Mouse (Mus musculus) right cerebral cortex, adult 2 months (tissue): ENCODE results near the gene Cux1.
A peak's percentile ranks its signal among the peaks of the same experiment; 100 is the strongest.

ENCODE experiments used
- DNase-seq, 2 experiments: peaks; one replicate each; pipeline ENCODE4 v3.0.0; 2021 to 2022; ENCODE audit warnings: low spot score in 2 of 2

Gene Cux1

DNA sequence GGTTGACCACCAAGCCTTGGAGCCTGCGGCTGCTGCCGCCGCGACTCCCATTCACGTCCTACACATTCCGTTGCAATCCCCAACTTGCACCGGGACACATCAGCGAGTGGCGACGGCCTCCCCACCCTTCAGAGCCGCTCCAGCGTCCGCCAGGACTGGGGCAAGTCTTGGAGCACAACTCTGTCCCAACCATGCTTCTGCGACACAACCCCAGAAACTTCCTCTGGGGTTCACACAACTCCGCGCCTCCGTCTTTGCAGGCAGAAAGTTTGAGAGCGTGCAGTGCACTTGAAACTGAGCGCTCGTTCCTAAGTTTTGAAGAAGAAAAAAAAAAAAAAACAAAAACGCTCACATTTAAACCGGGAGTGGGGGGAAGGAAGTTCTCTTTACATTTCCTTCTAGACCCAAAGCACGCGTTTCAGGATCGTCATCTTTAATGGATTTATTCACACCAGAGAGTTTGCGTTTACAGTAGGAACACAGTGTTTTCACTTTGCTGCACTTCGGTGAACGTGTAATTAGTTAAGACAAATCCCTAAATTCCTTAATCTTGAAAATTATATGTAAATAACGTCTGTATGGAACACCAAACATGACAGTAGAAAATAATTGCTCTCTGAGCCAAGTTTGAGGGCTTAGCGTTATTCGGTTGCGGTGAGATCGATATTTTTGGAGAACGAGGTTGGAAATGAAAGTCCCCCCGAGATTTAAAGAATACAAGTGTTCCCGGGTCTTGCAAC lies 906 bp upstream of the Cux1 start:
- peak; percentile 17 to 40 for DNase-seq

DNA sequence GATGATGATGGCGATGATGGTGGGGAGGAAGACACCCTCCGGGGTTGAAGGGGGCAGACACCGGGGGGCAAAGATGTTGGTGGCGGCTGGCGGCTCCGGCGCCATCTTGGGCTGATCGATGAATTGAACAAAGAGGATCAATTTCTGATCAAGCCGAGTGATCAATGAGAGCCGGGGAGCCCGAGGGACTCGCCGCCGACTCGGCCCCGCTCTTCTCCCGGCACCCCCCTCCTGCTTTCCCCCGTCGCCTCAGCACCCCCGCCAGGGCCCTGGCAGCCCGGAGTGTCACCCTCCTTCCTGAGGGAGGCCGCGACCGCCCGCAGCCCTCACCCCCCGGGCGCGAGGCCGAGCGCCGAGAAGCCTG lies 496 bp downstream of the Cux1 start:
- peak in 1 of 2 experiments; percentile 13 for DNase-seq

DNA sequence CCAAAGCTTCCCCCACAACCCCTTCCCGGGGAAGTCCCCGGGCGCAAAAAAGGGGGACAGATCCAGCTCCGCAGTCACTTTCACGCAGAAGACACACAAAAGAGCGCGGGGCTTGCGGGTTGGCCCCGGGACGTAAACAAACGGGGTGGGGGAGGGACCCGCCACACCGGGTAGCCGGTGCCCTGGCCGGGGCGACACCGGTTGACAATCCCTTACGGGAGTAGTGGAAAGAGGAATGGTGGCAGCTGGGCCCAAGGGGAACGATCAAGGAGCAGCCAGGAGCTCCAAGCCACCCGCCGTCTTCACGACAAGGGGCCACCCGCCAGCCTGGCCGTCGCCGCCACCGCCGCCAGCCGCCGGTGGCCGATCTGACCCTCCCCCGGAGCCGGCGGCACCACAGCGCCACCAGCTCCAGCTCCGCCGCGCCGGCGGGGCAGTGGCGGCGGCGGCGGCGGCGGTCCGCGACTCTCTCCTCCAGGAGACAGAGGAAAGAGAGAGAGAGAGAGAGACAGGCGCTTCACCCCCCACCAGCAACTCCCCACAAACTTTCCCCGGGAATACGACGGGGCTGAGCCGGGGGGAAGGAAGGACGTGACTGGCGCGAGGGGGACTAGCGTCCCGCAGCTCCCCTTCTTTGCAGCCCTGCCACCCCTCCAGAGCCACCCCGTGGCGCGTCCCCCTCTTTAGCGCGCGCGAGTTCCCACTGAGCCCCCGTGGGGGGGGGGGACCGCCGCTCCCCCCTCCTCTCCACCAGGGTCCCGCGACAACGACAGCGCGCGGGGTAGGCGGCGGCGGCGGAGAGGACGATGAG lies 1.1 kb downstream of the Cux1 start:
- DNase-seq = peak; percentile 24 to 59

DNA sequence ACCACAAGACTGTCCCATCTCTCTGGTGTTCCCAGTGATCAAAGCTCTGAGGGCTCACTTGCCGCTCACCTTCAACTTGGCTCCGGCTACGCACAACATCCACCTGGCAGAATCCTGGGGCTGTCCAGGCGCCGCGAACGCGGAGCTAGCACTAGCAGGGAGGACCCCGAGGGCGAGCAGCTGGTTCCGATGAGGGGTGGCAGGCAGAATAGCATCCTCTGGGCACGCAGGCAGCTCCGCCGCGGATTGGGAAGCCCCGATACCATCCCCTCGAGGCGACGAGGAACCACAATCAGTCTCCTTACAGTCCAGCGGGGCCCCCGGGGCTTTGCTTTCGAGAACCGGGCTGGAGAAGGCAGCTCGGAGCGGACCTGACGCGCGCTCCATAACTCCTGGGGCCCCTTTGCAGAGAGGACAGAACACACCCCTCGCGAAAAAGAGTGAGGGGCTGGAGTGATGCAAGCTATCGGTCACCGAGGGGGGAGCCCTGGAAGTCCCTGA lies 1.9 kb downstream of the Cux1 start:
- DNase-seq = peak; percentile 27 to 40

DNA sequence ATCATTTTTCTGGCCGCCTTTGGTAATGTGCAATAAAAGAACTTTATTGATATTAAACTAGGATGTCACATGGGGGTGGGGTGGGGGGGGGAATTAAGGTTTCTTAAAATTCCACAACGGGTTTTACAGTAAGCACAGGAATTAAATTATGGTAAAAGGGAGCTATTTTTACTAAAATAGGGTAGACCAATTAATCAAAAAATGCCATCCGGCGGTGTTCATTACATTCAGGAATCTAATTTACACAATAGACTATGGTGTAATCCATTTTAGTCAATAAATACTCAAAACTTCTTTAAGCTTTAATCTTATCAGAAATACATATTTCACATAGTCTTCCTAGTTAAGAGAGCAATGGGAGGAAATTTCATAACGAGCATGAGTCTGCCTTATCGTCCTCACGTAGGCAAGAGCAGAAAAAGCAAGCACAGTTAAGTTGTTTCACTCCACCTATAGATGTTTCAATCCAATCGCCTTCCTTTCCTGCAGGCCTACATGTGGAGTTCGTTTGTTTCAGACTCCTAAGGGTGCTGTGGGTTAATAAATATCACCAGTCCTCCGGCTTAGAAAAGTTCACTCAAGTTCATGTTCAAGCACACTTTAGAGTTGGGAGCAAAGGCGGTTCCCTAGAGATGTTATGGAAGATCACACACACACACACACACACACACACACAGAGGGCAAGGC lies 2.5 kb downstream of the Cux1 start:
- peak in 1 of 2 experiments; percentile 16 for DNase-seq

DNA sequence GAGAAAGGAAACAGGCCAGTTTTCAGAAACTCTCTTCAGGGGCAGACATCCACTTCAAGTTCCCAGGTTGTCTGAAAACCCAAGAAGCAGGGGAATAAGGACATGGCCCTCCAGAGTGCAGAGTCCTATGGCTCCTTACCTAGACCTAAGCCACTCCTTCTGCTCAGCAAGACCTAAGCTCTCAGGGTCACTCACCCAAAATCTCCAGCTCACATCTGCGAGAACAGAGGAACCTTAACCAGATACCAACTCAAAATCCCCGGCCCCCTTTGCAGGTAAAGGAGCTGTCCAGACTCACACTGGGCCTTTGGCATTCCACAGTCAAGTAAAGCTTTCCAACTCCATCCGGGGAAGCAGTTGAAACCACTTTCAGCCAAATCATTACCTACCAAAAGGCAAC lies 3.3 kb downstream of the Cux1 start:
- DNase-seq = no peak

DNA sequence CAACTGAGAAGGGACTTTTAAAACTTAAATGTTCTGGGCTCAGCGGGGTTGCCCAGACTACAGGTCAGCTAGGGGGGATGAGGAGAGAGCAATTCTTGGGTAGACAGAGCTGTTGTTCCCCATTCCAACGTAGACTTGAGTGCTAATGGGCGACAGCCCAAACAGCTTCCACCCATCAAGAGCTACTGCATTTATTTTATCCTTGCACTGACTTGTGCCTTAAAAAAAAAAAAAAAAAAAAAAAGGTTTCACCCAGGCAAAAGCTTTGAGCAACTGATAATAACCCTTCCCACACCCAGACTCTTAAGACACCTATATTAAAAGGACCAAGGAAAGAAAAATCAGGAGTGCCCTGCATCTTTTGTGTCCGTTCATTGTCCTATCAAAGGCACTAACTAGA lies 4.2 kb downstream of the Cux1 start:
- DNase-seq = no peak

DNA sequence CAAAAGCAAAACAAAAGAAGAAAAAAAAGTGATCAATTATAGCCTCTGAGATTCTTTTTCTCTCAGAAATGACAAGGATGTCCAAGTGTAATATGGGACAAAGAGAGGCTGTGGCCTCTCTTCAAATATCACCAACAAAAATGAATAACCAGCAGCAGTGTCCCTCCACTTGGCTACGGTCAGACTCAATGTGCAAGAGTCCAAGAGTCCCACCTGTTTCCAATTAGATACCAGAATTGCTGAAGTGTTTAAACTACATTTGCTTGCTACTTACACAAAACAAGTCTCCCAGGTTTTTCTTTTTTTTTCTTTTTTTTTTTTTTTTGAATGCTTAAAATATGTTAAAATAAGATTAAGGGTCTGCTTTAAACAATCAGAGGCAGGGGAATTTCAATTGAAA lies 5.1 kb downstream of the Cux1 start:
- DNase-seq = no peak

DNA sequence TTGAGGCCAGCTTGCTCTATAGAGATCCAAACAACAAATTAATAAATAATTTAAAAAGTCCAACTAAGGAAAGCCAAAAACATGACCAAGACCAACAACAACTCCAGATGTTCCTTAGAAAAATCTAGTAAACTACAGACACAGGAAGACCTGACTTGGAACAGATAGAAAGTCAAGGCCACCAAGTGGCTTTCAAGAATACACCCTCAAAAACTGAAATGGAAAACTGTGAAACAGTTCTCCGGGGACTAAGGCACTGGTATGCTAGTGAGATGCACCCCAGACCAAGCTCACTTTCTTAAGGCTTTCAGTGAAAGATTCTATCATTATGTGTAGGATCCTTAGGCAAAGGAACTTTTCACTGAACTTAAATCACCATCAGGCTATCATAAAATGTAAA lies 5.6 kb downstream of the Cux1 start:
- DNase-seq = no peak

DNA sequence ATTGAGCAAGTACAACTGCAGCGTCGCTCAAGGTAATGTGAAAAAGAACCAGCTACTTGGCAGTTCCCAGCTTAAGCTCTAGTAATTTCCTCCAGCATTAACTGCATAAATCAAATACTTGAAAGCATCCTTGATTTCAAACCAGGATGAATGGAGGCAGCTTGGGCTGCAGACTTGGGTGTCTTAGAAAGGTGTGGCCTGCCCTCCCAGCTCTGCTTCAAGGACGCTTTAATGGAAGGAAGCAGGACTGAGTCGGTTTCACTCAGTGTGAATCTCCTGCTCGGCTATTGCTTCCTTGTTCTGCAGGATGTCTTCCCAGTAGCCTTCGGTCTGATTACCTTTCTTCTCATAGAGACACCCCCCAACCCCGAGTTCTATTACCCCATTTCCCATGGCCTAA lies 6.6 kb downstream of the Cux1 start:
- DNase-seq = no peak

DNA sequence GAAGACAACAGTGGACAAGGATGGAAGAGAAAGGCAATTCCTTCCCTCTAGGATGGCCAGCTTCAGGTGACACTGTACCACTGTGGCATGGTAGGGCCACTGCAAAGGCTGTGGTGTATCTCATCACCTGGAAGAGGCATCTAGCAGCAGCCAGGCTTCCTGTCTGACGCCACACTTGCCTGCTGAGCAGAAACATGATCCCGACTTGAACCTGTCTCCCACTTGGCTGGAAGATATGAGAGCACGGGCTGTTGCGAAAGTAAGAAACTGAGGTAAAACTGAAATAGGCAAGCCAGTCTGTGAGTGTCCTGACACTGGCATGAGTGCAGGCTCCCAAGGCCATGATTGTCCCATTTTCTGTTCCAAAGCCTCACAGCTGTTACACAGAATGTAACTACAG lies 9.8 kb downstream of the Cux1 start:
- DNase-seq = no peak

DNA sequence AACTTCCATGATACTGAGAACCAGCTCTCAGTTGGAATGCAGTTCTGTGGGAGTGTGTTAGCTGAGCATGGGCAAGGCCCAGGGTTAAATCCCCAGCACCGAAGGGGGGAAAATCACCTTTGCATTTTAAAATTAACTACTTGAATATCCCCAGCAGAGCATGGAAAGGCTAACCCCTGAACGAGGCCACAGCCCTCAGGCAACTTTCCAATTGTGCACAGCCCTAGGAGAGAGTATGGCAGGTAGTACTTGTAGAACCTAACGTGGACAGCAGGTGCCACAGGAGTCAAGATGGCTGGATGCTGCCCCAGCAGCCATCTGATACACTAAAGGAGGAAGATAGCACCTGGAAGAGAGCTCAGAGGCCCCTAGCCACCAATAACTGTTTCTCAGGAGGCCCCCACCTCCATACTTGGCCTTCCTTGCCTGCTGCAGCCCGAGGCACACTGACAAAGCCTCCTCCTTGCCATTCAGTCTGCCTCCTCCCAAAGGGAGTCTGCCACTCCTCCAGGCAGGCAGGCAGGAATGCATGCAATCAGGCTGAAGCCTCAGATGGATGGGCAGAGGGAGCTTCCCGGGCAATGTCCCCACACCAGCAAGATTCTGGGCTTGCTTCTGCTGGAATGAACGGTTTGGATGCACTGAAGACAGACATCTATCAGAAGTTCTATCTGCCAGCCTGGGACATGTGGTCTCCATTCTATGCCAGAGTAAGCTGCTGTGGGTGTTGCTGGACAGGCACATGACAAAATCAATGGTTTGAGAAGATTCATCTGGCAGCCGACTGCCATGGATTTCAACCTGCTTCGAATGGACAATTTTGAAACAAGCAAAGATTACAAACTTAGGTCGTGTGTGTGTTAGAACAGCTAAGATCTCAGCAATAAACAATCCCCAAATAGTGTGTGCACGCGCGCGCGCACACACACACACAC lies 10.7 kb downstream of the Cux1 start:
- DNase-seq = no peak

DNA sequence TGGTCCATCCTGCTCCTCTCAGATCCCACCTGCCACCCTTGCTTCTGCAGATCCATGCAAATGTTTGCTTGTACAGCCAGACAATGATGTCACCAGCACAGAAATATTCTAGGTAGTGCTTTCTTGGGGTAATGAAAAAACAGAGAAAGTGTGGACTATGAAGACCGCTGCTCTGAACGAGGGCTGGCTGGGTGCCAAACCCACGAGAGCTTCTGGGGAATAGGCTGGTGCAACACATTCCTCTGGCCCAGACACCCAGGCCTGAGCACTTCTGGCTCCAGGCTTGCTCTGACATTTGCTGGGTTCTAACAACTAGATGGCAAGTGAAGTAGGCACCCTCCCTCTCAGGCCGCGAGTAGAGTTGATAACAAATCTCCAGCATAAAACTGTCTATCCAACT lies 11.6 kb downstream of the Cux1 start:
- DNase-seq = peak; percentile 29 to 41

DNA sequence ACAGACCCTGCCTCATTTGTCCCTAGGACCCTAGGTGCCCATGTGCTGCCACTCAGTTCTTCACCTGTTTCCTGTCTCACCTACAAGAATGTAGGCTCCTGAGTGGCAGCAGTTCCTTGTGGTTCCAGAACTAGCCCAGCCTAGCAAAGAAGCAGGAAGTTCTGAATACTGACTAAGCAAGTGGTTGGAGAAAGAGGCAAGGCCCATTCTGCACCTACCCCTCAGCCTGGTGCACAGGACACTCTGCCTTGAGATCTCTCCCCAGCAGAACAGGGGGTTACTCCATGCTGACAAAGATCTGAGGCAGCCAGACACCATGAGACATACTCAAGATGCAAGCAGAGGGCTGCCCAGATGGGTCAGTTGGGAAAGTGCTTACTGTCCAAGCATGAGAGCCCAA lies 14.5 kb downstream of the Cux1 start:
- no peak for DNase-seq

DNA sequence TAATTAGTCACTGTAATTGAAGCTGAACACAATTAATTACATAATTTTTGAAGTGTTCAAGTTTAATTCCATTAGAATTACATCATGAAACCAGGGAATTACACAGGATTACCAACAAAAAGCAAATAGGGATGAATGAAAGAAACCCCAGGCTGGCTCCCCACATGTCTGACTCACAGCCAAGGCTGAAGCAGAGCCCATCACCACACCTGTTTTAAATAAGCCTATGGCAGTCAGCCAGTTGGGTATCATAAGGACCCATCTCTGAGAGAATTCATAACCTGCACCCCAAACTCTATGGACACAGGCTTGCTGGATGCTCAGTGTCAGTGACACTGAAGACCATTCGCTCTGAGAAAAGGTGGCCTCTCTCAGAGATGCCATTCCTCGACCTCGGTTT lies 15.2 kb downstream of the Cux1 start:
- DNase-seq = no peak

DNA sequence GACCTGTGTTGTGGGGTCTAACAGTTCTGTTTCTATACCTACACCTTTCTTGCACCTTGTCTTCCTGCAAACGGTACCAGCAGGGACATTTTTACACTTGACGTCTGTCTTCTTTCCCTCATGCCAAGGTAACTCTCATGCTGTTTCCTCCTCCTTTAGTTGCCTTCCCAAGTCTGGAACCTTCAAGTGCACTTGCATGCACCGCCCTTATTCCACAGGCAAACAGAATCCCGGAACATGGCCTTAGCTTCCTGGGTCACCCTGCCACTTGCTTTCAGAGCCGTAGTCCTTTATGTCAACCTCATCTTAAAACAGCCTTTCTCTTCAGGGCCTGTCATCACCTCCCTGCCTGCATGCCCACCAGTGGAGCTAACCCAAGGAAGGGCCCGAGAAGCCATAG lies 15.7 kb downstream of the Cux1 start:
- no peak for DNase-seq

DNA sequence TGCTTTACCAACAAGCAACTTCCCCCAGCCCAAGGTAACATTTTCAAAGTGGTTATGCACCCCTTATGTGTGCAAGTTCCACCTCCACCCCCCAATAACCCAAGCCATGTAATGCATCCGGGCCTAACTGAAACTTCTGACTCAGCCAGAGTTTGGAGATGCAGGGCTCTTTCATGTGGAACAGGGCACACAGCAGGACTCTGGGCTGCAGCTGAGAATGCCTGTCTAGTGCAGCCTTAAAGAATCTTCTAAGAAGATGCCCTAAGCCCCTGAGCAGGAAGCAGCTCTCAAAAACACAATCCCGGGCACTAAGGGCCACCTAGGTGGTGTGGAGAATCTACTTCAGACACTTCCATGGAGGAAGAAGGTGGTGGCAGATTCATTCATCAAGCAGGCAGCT lies 16.6 kb downstream of the Cux1 start:
- DNase-seq = no peak

DNA sequence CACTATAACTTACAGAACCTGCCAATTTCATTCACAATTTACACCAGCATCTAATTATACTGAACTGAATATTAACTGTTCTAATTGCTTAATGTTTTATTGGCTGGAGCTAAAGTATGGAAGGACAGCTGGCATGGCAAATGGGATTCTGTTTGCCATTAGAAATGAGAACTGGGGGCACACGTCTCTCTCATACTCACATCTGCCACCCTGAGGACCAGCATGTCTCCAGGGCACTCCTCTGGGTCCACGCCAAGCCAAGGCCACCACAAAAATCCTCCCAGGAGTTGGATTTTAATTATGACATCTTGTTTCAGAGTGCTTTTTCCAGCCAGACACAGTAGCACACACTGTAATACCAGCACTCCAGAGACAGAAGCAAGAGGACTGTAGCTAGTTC lies 18.5 kb downstream of the Cux1 start:
- no peak for DNase-seq

DNA sequence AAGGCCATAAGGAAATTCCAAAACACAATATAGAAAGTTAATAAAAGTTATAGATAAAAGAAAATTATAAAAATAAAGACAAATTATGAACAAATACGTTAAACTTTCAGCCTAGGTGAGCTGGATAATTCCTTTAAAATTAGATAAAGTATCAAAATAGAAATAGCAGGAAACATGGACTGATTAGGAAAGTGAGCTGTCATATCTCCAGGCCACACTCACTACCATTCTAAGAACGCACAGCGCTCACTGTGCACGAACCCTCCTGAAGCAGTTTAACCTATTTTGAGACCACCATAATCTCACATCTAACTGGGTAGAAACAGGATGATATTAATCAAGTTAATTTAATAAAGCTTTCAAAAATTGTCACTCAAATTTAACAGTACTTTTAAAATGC lies 22.2 kb downstream of the Cux1 start:
- no peak for DNase-seq

DNA sequence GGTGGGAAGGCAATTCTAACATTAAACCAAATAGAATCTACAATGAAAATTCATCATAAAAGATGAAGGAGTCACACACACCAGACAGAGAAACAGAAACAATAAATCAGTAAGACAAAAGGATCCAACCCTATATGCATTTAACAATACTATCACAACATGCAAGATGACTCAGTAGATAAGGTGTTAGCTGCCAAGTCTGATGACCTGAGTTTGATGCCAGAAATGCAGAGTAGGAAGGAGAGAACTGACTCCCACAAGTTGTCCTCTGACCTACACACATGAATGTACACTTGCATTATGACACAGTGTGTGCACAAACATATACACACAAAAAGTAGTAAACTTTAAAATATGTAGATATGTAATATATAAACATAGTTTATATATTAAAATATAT lies 24.1 kb downstream of the Cux1 start:
- DNase-seq = no peak

DNA sequence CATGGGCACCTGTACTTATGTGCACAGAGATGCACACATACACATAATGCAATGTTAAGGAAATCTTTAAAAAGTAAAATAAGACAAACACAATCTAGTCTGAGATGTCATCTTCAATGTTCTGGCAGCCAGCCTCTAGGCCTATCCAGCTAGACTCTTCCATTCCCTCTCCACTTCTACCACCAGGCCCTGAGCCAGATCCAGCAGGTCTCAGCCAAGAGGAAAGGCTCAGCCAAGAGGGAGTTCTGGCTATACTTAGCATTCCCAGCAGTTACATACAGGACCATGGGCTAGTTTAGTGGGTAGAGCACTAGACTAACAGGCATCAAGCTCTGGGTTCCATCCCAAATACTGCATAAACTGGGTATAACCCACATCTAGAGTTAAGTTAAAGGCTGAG lies 26.3 kb downstream of the Cux1 start:
- peak; percentile 23 to 31 for DNase-seq
